Mouse (Mus musculus) heart, adult 10 weeks (tissue): ENCODE data around the gene Adam22. TPM values are rescaled to one million over a fixed set of nuclear protein-coding genes. Genes with fewer than 3 reads are reported as not detected.

Experiments used
- polyA plus RNA-seq: library from polyadenylated mRNA; stranded (reverse); fragments of 350-450 nt; fragmentation: Illumina TruSeq; extraction: RNeasy Lipid Tissue Mini Kit (QIAGEN cat#74804); gene quantifications from one replicate; pipeline ENCODE4 v1.2.3, GENCODE M21; 2014; ENCODE audit warnings: low read depth, low replicate concordance

The Adam22 gene
- polyA plus RNA-seq = 4.8 TPM

DNA sequence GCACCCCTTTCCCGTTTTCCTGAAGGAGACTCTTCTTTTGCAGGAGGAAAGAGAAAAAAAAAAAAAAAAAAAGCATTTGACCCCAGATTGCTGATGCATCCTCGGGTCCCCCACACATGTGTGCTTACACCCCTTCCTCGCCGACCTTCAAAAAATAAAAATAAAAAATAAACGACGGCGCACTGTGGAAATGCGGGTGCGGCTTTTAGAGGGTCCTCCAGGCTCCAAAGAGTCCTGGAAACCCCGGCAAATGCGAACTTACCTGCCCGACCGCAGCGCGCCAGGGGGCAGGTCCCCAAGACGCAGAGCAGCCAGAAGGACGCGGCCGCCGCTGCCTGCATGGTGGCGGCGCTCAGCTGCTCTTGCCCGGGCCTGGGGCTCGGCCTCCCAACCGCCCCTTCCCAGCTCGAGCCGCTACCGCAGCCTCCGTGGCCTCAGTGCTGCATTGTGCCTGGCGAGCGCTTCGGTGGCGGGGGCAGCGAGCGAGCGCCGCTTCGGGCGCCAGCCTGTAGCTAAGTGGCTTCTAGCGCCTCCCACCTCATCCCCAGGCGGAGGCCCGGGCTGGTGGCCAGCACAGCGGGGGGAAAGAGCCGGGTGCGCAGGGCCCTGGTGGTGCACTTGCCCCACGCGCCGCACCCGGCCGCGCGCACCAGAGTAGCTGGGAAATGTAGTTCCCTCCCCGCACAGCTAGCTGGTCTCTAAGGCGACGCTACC, at the start of gene Adam22:
Gene Adam22, minus strand, starts transcription at position 547 of the 714 bp plus-strand sequence.

DNA sequence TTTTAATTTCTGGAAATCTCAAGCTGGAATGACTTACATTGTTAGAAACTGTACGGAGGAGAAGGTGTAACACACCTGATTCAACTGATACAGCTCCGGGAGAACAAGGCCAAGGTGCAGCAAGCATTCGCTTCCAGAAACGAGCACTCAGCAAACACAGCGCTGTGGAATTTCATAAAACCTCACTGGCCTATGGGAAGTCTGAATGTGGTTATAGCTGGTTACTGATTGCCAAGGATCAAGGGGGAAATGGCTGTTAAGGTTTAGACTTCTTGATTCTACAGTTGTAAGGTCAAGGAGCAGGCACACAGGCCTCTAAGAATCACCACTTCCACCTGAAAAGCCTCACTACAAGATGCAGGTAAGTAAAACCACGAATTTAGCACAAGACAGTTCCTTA, 322.1 kb downstream of the Adam22 start, which contains the start of gene Sri:
Gene Sri, plus strand, starts transcription at position 224 of the 400 bp plus-strand sequence.

Other genes with a start within 250 kb of the Adam22 start
- gene Dbf4, start 54.6 kb upstream of the Adam22 start, polyA plus RNA-seq = 1.2 TPM
- 9.5 TPM for gene Slc25a40, start 54.7 kb upstream of the Adam22 start, polyA plus RNA-seq